Mouse (Mus musculus): ENCODE data around the gene Fbxo7. TPM values are rescaled to one million over a fixed set of nuclear protein-coding genes. Genes with fewer than 3 reads are reported as not detected.

The Fbxo7 gene
- polyA plus RNA-seq, 1 experiment from 2014 or later: 33.3 TPM

DNA sequence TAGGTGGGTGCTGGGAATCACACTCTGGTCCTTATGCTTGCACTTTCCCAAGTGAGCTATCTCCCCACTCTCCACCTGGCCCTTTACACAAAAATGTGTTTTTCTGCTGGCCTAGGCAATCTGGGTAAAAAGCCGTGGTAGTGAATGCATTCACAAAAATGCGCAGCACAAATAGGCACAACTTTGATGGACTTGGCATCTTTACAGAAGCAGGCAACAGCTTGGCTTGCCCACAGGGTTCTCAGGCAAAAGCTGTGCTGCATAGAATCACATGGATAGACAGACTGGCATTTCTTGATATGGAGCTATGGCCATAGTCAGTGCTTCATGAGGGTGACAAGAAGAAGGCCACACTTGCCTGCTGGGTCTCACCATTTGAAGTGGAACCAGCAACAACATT lies 57.0 kb downstream of the Fbxo7 start:
- ATAC-seq (ENCODE audit: low FRiP score, low TSS enrichment): no peak
- 94% methylated on average over 2 of the region's 2 CpGs for WGBS
- H3K4me3 ChIP-seq (ENCODE audit: low read length): no peak overlapping the region
- no peaks in the 10 kb centered on the region for H3K4me1 ChIP-seq (ENCODE audit: control insufficient read depth, insufficient read depth, low read length)
- no peak overlapping the region for H3K4me2 ChIP-seq (replicated peaks; ENCODE audit: low read depth, low read length)
- no peak overlapping the region for H3K27ac ChIP-seq (ENCODE audit: low read depth, low read length)
- H3K9ac ChIP-seq (ENCODE audit: low read depth, low read length): no peak overlapping the region
- H3K36me3 ChIP-seq (ENCODE audit: control insufficient read depth, insufficient read depth, low read length): no peaks in the 10 kb centered on the region
- H3K27me3 ChIP-seq (ENCODE audit: control insufficient read depth, insufficient read depth, low read length): no peaks in the 10 kb centered on the region
- no peaks in the 10 kb centered on the region for H3K9me3 ChIP-seq (ENCODE audit: control insufficient read depth, low read length)

- H3K27ac ChIP-seq (ENCODE audit: low read depth, low read length): no peak overlapping the region
- ATAC-seq (ENCODE audit: low FRiP score, low TSS enrichment): no peak
- WGBS: 83% methylated on average over 9 of the region's 9 CpGs
- H3K4me2 ChIP-seq (replicated peaks; ENCODE audit: low read depth, low read length): no peak overlapping the region
- H3K4me1 ChIP-seq (ENCODE audit: control insufficient read depth, insufficient read depth, low read length): no peaks in the 10 kb centered on the region
- H3K4me3 ChIP-seq (ENCODE audit: low read length): no peak overlapping the region
- H3K27me3 ChIP-seq (ENCODE audit: control insufficient read depth, insufficient read depth, low read length): no peaks in the 10 kb centered on the region
- no peaks in the 10 kb centered on the region for H3K9me3 ChIP-seq (ENCODE audit: control insufficient read depth, low read length)
- no peaks in the 10 kb centered on the region for H3K36me3 ChIP-seq (ENCODE audit: control insufficient read depth, insufficient read depth, low read length)
- no peak overlapping the region for H3K9ac ChIP-seq (ENCODE audit: low read depth, low read length)
Measured at GRCm38 (mm10) chr10:86079921-86080320, 58.1 kb downstream of the Fbxo7 start.

DNA sequence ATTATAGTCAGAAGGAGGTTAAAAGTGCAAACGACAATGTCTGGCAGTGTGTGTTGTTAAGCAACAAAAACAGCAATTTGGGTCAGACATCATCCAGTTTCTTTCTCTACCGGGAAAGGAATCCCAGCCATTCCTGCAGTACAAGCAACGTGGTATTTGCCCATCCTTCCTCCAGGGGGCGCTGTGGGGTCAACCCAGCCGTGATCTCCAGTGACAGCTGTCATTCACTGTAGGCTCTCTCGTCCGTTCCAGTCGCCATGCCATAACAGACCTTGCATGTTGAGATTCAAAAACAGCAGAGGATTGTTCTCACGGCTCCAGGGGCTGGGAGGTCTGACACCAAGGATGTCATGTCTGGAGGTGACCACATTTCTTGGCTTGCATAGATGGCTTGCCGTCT lies 70.1 kb downstream of the Fbxo7 start:
- Histone ChIP-seq H3K27ac (ENCODE audit: low read depth, low read length) (no peak overlapping the region), H3K27me3 (ENCODE audit: control insufficient read depth, insufficient read depth, low read length) (no peaks in the 10 kb centered on the region), H3K4me2 (replicated peaks; ENCODE audit: low read depth, low read length) (no peak overlapping the region), H3K36me3 (ENCODE audit: control insufficient read depth, insufficient read depth, low read length) (no peaks in the 10 kb centered on the region), H3K9me3 (ENCODE audit: control insufficient read depth, low read length) (no peaks in the 10 kb centered on the region), H3K4me3 (ENCODE audit: low read length) (no peak overlapping the region), H3K9ac (ENCODE audit: low read depth, low read length) (no peak overlapping the region), H3K4me1 (ENCODE audit: control insufficient read depth, insufficient read depth, low read length) (0 out of 2 replicates have a peak, but pooled peaks cover 4% of the 10 kb centered on the region)
- 53% methylated on average over 10 of the region's 10 CpGs for WGBS
- ATAC-seq (ENCODE audit: low FRiP score, low TSS enrichment): no peak

GRCm38 (mm10) chr10:86093109-86094035 lies 71.6 kb downstream of the Fbxo7 start:
- no peak for ATAC-seq (ENCODE audit: low FRiP score, low TSS enrichment)
- Histone ChIP-seq H3K4me1 (ENCODE audit: control insufficient read depth, insufficient read depth, low read length) (0 out of 2 replicates have a peak, but pooled peaks cover 4% of the 10 kb centered on the region), H3K27ac (ENCODE audit: low read depth, low read length) (no peak overlapping the region), H3K36me3 (ENCODE audit: control insufficient read depth, insufficient read depth, low read length) (no peaks in the 10 kb centered on the region), H3K4me2 (replicated peaks; ENCODE audit: low read depth, low read length) (no peak overlapping the region), H3K9ac (ENCODE audit: low read depth, low read length) (no peak overlapping the region), H3K27me3 (ENCODE audit: control insufficient read depth, insufficient read depth, low read length) (no peaks in the 10 kb centered on the region), H3K9me3 (ENCODE audit: control insufficient read depth, low read length) (no peaks in the 10 kb centered on the region), H3K4me3 (ENCODE audit: low read length) (no peak overlapping the region)
- WGBS: 65% methylated on average over 14 of the region's 14 CpGs

GRCm38 (mm10) chr10:86098363-86098762 lies 76.6 kb downstream of the Fbxo7 start:
- WGBS: 89% methylated on average over 6 of the region's 6 CpGs
- Histone ChIP-seq H3K4me1 (ENCODE audit: control insufficient read depth, insufficient read depth, low read length) (no peaks in the 10 kb centered on the region), H3K36me3 (ENCODE audit: control insufficient read depth, insufficient read depth, low read length) (no peaks in the 10 kb centered on the region), H3K9me3 (ENCODE audit: control insufficient read depth, low read length) (peaks cover 10% of the 10 kb centered on the region), H3K4me3 (ENCODE audit: low read length) (no peak overlapping the region), H3K9ac (ENCODE audit: low read depth, low read length) (no peak overlapping the region), H3K4me2 (replicated peaks; ENCODE audit: low read depth, low read length) (no peak overlapping the region), H3K27ac (ENCODE audit: low read depth, low read length) (no peak overlapping the region), H3K27me3 (ENCODE audit: control insufficient read depth, insufficient read depth, low read length) (no peaks in the 10 kb centered on the region)
- no peak for ATAC-seq (ENCODE audit: low FRiP score, low TSS enrichment)

- Histone ChIP-seq H3K27me3 (ENCODE audit: control insufficient read depth, insufficient read depth, low read length) (no peaks in the 10 kb centered on the region), H3K9ac (ENCODE audit: low read depth, low read length) (no peak overlapping the region), H3K4me3 (ENCODE audit: low read length) (no peak overlapping the region), H3K27ac (ENCODE audit: low read depth, low read length) (no peak overlapping the region), H3K9me3 (ENCODE audit: control insufficient read depth, low read length) (peaks cover 10% of the 10 kb centered on the region), H3K36me3 (ENCODE audit: control insufficient read depth, insufficient read depth, low read length) (no peaks in the 10 kb centered on the region), H3K4me2 (replicated peaks; ENCODE audit: low read depth, low read length) (no peak overlapping the region), H3K4me1 (ENCODE audit: control insufficient read depth, insufficient read depth, low read length) (peaks cover 4% of the 10 kb centered on the region; the same call in 1 of the 2 replicates)
- no peak for ATAC-seq (ENCODE audit: low FRiP score, low TSS enrichment)
- whole genome bisulfite sequencing: 85% methylated on average over 3 of the region's 3 CpGs
Measured at GRCm38 (mm10) chr10:86100281-86100851, 78.6 kb downstream of the Fbxo7 start.

Other genes with a start within 250 kb of the Fbxo7 start
- gene Pwp1, start 192.5 kb upstream of the Fbxo7 start, polyA plus RNA-seq (2014; fragmentation: Nextera tagmentation; extraction: Ambion mirVana): 76.1 and 90.5 TPM in 2 replicates
- 15.7 and 29.0 TPM in 2 replicates for gene Prdm4, start 104.8 kb upstream of the Fbxo7 start, polyA plus RNA-seq (2014; fragmentation: Nextera tagmentation; extraction: Ambion mirVana)
- gene Ascl4, start 94.3 kb upstream of the Fbxo7 start, polyA plus RNA-seq (2014; fragmentation: Nextera tagmentation; extraction: Ambion mirVana): 1.3 and 1.5 TPM in 2 replicates
- 167 and 171 TPM in 2 replicates for gene Rtcb, start 64.1 kb upstream of the Fbxo7 start, polyA plus RNA-seq (2014; fragmentation: Nextera tagmentation; extraction: Ambion mirVana)
- gene Bpifc, start 10.1 kb upstream of the Fbxo7 start, polyA plus RNA-seq (2014; fragmentation: Nextera tagmentation; extraction: Ambion mirVana): 0.14 and 0.30 TPM in 2 replicates